Mouse (Mus musculus) left cerebral cortex, postnatal 14 days (tissue): ENCODE measurements at regions not wholly inside any gene's neighbourhood (a gene's known extent, or its start where the extent isn't known, plus 50 kb on each side); places are given as distances from the start of the nearest gene placed in this dataset.
A peak's percentile ranks its signal among the peaks of the same experiment; 100 is the strongest.

Experiments used
- DNase-seq, 2 experiments: peaks; one replicate each; pipeline ENCODE4 v3.0.0; 2021 to 2022; ENCODE audit warnings: low spot score in 2 of 2, mixed read lengths in 1 of 2
- intact Hi-C: fragments of 180-260 bp; cut with DNase I; formaldehyde crosslinking; loops from one replicate; pipeline ENCODE4 v1.15.1; 2025

DNA sequence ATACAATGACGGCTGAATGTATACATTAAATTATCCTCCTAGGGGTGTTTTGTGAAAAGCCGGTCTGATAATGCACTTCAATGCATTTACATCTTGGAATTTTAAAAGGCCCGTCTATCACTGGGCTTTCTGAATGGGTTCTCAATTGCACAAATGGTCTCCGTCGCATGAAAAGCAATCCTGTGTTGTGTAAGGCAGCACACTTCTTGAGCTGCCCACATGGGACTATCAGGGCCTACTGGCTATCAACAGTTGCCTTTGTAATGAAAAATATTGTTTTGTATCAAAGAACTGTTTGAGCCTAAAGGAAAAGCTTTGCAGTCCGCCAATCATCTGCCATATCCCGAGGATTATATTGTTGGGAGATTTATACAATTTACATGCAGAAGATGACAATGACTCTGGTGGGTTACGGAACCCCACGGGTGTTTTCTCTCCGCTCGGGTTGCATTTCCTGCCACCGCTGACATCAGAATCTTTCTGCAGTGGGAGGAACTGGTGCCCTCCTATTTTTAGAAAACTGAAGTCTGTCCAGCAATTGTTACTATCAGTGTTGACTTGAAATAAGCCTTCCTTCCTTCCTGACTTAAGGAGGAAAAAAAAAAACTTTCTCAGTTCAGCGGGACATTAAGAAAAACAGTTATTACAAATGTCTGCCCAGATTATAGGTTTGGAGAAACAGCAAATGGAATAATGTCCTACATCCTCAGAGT is 118.7 kb downstream of the Tmem26 start:
- intact Hi-C loops: no loop called here
- no peak for DNase-seq

DNA sequence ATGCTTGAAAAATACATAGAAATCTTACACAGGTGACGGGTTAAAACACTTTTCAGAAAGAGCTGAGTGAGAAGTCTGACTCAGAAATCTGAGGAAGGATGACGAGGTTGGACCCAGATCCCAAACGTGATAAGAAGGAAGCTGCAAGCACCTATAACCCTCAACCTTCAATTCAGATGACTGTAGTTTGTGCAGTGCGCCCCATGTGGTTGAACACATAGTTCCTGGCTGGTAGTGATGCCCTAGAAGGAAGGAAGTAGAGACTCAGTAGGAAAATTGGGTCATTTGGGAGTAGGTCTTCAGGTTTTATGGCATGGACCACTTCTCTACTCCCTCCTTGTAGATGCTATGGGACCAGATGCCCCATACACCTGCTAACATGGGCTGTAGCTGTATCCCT is 120.6 kb downstream of the Tmem26 start:
- DNase-seq: no peak
- intact Hi-C loops: no loop called here

GRCm38 (mm10) chr10:68844596-68844995 is 121.2 kb downstream of the Tmem26 start:
- DNase-seq: no peak
- intact Hi-C loops: no loop called here

GRCm38 (mm10) chr10:68851153-68851552 is 127.7 kb downstream of the Tmem26 start:
- intact Hi-C loops: no loop called here
- no peak for DNase-seq

- DNase-seq: no peak
- intact Hi-C loops: no loop called here
Observed at GRCm38 (mm10) chr10:68855934-68856891, 132.8 kb downstream of the Tmem26 start.

DNA sequence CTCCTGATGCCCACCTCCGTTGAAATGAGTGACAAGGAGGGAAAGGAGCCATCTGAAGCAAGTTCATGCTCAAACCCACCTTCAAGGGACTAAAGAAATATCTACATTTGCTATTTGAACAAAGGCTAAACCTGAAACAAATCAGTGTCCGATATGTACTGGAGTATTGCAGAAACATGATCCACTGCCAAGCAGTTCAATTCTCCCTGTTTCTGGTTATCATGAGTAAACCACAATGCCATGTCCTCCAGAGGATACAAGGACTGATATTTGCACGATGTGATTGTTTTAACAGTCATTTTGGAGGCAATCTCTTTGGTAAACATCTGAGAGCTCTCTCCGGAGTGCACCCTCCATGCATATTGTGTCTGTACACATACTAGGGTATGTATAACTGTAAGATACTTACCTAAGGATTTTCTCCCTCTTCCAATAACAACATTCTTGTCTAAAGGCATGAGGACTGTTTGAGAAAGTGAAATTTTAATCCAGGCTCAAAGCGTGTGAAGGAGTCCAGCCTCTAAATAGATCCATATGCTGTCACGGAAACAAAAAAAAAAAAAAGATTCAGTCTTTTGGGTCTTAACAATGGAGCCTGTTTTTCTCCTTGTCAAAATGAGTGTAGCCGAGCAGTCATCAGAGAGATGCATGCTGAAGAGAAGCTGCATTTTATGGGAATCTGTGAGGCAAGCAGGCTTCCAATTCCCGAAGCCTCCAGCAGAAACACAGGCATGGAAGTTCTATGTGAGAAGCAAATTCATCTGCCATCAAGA is 141.3 kb downstream of the Tmem26 start:
- intact Hi-C loops: no loop called here
- no peak for DNase-seq

DNA sequence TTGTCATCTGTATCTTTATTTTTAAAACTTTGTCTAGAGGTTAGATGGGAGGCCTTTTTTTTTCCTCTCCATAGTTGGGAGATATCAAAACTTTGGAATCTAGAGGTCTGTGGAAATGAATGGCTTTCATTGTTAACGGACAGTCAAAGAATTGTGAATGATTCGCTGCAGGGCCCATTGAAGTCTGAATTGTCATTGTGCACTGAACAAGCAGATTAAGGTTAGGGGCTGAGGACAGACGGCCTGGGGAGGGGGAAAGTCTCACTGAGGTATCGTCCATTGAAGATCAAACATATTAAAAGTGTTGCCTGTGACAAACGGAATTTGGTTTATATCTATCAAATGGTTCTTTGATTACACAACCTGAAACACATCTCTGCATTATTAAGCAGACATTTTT is 142.3 kb downstream of the Tmem26 start:
- no peak for DNase-seq

DNA sequence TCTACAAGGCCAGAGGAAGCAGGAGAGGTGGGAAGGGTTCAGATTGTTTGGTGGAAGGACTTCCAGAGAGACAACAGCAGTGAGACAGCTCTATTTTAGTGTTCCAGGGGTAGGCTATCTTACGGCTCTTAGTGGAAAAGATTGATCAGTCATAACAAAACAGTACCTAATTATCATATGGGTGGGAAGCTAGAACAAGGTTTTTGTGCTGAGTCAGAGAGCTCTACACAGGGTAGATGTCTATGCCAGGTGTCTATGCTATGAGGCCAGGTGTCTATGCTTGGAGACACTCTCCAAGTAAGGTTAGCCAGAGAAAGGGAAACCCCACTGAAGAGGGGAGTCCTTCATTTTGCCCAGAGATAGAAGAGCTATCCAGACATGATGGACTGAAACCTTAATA is 143.9 kb downstream of the Tmem26 start:
- DNase-seq: no peak
- intact Hi-C loops: no loop called here

More for the DNA sequence above, 142.3 kb downstream of the Tmem26 start:
- intact Hi-C loops: no loop called here

DNA sequence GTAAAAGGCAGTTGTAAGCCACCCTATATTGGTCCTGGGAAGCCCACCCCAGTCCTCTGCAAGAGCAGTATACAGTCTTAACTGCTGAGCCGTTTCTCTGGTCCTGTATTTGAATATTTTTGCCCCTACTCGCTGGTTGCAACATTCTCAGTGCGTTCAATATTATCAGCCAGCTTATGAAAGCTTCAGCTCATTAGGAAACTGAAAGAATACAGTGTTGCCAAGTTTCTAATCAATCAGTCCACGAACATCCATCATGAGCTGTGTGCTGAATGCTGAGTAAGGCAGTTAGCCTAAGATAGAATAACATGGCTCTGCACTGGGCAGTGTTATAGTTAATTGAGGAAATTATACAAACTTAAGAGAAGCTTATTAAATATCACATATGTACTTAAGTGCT is 148.7 kb downstream of the Tmem26 start:
- no peak for DNase-seq
- intact Hi-C loops: no loop called here

GRCm38 (mm10) chr10:68875641-68876040 is 152.2 kb downstream of the Tmem26 start:
- intact Hi-C loops: no loop called here
- DNase-seq: no peak

DNA sequence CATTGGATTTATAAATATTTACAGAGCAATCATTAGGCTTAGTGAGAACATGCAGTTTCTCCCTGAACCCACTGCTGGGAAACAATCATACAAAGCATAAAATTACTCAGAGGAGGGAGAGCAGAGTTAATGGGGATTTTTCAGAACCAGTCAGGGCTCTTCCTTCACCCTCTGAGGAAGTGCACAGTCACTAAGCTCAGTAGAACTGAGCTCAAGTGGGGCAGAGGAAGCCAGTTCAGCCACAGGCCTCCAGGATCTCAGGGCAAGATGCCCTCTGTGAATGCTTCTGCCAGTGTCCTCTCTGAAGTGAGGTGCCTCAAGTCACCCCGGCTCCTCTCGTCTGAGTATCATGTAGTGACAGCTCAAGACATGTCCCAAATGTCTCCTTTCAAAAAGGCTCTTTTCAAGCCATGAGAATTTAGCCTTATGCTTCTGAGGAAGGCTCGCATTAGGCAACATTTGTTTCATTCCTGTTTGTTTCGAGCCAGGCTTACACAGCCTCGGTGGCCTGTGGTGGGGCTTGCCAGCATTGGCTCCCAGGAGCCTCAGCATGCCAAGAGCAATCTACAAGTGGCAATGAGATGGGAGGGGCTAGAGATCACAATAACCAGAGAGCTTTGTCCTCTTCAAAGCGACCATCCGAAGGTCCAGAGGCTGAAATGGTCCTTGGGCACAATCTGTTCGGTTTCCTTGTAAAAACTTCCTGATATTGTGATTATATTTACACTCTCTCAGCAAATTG is 169.8 kb downstream of the Tmem26 start:
- intact Hi-C loops: no loop called here
- no peak for DNase-seq

DNA sequence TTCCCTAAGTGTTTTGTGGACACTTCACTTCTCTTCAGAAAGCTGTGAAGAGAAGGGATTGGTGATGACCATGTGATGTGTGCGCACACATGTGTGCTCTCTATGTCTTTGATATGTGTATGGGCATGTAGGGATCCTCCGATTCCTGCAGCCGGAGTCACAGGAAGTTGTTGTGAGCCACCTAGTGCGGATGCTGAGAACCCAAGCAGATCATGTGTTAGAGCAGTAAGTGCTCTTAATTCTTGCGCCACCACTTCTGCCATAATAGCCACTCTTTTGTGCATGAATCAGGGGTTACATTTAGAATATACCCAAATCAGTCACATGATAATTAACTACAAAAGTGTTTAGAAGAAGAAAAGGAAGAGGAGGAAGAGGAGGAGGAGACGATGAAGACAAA is 170.7 kb downstream of the Tmem26 start:
- intact Hi-C loops: no loop called here
- DNase-seq: no peak

DNA sequence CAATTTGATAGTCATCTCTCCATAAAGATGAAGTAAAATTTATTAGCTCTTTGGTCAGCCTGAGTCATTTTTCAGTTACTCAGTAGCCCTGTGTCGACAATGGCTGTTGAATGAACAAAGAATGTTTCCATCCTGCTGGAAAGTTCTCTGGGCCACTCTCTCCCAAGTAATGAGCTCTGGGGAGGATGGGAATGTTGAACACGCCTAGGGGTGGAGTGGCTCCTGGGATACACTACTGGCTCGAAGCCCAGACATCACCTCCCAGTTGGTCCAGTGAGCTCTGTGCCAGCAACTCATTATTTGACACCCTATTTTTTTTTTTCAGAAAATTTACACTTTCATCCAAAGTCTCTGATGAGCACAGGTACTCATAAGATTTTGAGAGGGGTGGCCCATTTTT is 174.1 kb downstream of the Tmem26 start:
- no peak for DNase-seq
- intact Hi-C loops: no loop called here

- no peak for DNase-seq
- intact Hi-C loops: loop anchor here (5.0 to 10.0 kb wide), 3 partner anchors 204 to 436 kb away; no protein-coding TSS in a partner anchor
Observed at GRCm38 (mm10) chr10:68901168-68901567, 177.7 kb downstream of the Tmem26 start.

DNA sequence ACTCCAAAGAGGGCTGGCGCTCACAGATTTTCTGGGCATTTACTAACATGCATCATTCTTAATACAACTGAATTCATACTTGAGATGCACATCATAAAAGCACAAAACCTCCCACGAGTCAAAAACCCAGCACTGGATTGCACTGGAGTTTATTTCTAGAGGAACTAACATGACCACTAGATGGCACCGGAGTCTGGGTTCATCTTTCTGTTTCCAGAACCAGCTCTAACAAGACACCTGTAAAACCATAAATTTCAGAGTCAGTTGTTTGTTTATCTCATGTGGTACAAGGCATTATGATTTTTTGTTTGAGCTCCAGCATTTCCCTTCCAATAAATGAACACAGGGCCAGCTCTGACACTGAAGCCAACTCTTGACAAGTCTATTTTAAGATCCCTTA is 179.2 kb downstream of the Tmem26 start:
- intact Hi-C loops: loop anchor here (2.0 to 10.0 kb wide), 4 partner anchors 202 to 438 kb away; no protein-coding TSS in a partner anchor
- DNase-seq: peak; percentile 77 to 80

- DNase-seq: no peak
- intact Hi-C loops: loop anchor here (5.0 to 10.0 kb wide), 3 partner anchors 200 to 440 kb away; no protein-coding TSS in a partner anchor
Observed at GRCm38 (mm10) chr10:68904337-68904736, 180.9 kb downstream of the Tmem26 start.

DNA sequence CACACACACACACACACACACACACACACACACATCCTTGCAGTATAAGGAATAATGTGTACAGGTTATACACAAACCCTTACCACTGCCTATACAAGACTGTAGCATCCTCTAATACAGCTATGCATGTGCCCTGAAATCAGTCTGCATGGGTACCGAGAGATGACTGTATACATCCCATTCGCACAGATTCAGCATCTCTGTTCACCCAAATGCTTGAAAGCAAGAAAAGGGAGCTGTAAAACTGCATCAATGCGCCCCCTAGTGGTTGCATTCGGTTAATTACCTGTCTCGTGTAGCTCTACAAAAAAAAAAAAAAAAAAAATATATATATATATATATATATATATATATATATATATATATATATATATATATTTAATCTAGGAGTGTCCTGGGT is 184.8 kb downstream of the Tmem26 start:
- DNase-seq: peak; percentile 80 to 90
- intact Hi-C loops: loop anchor here (10.0 kb wide), 2 partner anchors 197 to 443 kb away; no protein-coding TSS in a partner anchor

GRCm38 (mm10) chr10:68909018-68909417 is 185.6 kb downstream of the Tmem26 start:
- intact Hi-C loops: loop anchor here (10.0 kb wide), 2 partner anchors 196 to 444 kb away; no protein-coding TSS in a partner anchor
- DNase-seq: peak; percentile 7 to 15

DNA sequence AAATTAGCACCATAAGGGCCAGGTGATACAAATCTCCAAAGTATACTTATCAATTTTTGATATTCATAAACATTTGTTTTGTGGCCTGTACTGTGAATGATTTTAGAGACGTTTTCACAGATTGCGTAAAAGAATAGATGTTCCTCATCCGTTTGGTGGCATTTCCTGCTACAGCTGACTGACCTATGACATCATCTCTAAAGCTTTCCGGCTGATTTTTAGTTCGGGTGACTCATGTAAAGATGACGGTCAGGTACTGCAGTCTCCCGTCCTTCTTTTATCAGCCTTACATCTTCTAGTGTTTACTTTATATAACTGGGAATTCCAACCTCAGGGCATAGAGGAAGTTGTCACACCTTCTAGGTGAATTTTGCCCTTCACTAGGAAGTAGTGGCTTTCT is 192.7 kb downstream of the Tmem26 start:
- intact Hi-C loops: no loop called here
- DNase-seq: no peak
